Mouse (Mus musculus) liver, embryonic 15.5 days (tissue): Measurements from ENCODE around the gene Oas1c. TPM values are rescaled to one million over a fixed set of nuclear protein-coding genes. Genes with fewer than 3 reads are reported as not detected.
"Not testable (repeated sequence)": the region's sequence is repeated elsewhere in the genome, so short reads cannot be mapped to it uniquely, and the experiment has no call there.

Experiments
- ATAC-seq: fragments of 200-750 bp; cut with Nextera tagmentation; 2 replicates; pipeline ENCODE4 v1.8.0; 2017; ENCODE audit warnings: moderate number of reproducible peaks, mild to moderate bottlenecking, moderate library complexity; ENCODE audit not compliant: insufficient read depth
- H3K27ac ChIP-seq: fragments of 300-500 bp; sonication (generic); replicated peaks from 2 replicates; pipeline ENCODE4 v1.5.1; 2015; ENCODE audit warnings: mild to moderate bottlenecking, inconsistent platforms
- H3K27me3 ChIP-seq: fragments of 300-500 bp; sonication (generic); 2 replicates; pipeline ENCODE4 v1.6.1; 2015; ENCODE audit warnings: mild to moderate bottlenecking, inconsistent platforms
- H3K36me3 ChIP-seq: fragments of 300-500 bp; sonication (generic); replicated peaks from 2 replicates; pipeline ENCODE4 v1.6.1; 2015; ENCODE audit warnings: moderate library complexity, mild to moderate bottlenecking, inconsistent platforms
- H3K4me1 ChIP-seq: fragments of 300-500 bp; sonication (generic); replicated peaks from 2 replicates; pipeline ENCODE4 v1.6.1; 2015; ENCODE audit warnings: inconsistent platforms
- H3K4me2 ChIP-seq: fragments of 300-500 bp; sonication (generic); 2 replicates; pipeline ENCODE4 v1.6.1; 2015; ENCODE audit warnings: moderate library complexity, mild to moderate bottlenecking, inconsistent platforms
- H3K4me3 ChIP-seq: fragments of 300-500 bp; sonication (generic); replicated peaks from 2 replicates; pipeline ENCODE4 v1.5.1; 2015; ENCODE audit warnings: mild to moderate bottlenecking, inconsistent platforms
- H3K9ac ChIP-seq: fragments of 300-500 bp; sonication (generic); 2 replicates; pipeline ENCODE4 v1.6.1; 2015; ENCODE audit warnings: moderate library complexity, mild to moderate bottlenecking, inconsistent platforms
- H3K9me3 ChIP-seq: fragments of 300-500 bp; sonication (generic); replicated peaks from 2 replicates; pipeline ENCODE4 v1.6.1; 2016; ENCODE audit warnings: inconsistent platforms
- WGBS: fragments of 180-500 bp; shearing (Covaris S2); methylation state at CpG from one replicate; pipeline ENCODE4 v1.1.7; 2015; ENCODE audit warnings: mixed read lengths; ENCODE audit not compliant: insufficient replicate concordance; 5-methylcytosine and 5-hydroxymethylcytosine counted together
- polyA plus RNA-seq: library from polyadenylated mRNA; unstranded; fragments of >200 nt; fragmentation: Nextera tagmentation; extraction: Ambion mirVana; gene quantifications from 2 replicates; pipeline ENCODE4 v1.2.1, GENCODE M21; 2015

Gene Oas1c
- polyA plus RNA-seq, 1 experiment from 2014 or later: 0.44 TPM

- Histone ChIP-seq H3K4me3 (no peak overlapping the region), H3K27ac (no peak overlapping the region), H3K9me3 (no peaks in the 10 kb centered on the region), H3K36me3 (no peaks in the 10 kb centered on the region), H3K4me2 (no peak overlapping the region), H3K9ac (no peak overlapping the region), H3K4me1 (peaks cover 16% of the 10 kb centered on the region), H3K27me3 (no peaks in the 10 kb centered on the region)
- ATAC-seq: no peak
- 59% methylated on average over 3 of the region's 3 CpGs for WGBS
These were observed 3.6 kb upstream of the Oas1c start for GRCm38 (mm10) chr5:120815949-120816348.

- Histone ChIP-seq H3K27ac (0 out of 2 replicates have a peak overlapping the region, but pooled peaks have one; percentile 19), H3K27me3 (no peaks in the 10 kb centered on the region), H3K9me3 (no peaks in the 10 kb centered on the region), H3K9ac (peak overlapping the region; percentile 65), H3K4me3 (peak overlapping the region; percentile 72), H3K4me1 (peaks cover 22% of the 10 kb centered on the region), H3K36me3 (no peaks in the 10 kb centered on the region), H3K4me2 (peak overlapping the region; percentile 75)
- 52% methylated on average over 6 of the region's 6 CpGs for WGBS
- peak; percentile 46; the same call in 1 of the 2 replicates for ATAC-seq
These were observed 709 bp upstream of the Oas1c start for GRCm38 (mm10) chr5:120813023-120813422.

DNA sequence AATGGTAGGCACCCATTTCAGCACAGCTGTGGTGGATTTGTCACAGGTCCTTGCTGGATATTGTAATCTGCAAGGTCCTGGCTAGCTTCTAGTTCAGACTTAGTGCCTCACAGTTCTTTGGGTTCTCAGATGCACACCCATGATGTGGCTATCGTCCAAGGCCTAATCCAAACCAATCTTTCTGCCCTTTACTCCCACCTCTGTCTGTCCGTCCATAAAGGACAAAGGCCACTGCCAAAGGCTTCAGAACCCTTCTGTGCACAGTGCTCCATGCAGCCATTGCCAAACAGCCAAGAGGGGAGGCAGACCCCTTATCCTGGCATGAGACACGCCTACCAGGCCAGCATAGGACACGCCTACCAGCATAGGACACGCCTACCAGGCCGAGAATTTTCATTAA lies 3.1 kb downstream of the Oas1c start:
- no peak overlapping the region; the same call in 1 of the 2 replicates for H3K9ac ChIP-seq
- ATAC-seq: no peak
- H3K4me3 ChIP-seq: no peak overlapping the region
- H3K4me2 ChIP-seq: no peak overlapping the region
- 26% methylated on average over 6 of the region's 6 CpGs for WGBS
- no peak overlapping the region for H3K27ac ChIP-seq
- H3K4me1 ChIP-seq: peaks cover 22% of the 10 kb centered on the region
- H3K27me3 ChIP-seq: no peaks in the 10 kb centered on the region
- no peaks in the 10 kb centered on the region for H3K9me3 ChIP-seq
- H3K36me3 ChIP-seq: no peaks in the 10 kb centered on the region

DNA sequence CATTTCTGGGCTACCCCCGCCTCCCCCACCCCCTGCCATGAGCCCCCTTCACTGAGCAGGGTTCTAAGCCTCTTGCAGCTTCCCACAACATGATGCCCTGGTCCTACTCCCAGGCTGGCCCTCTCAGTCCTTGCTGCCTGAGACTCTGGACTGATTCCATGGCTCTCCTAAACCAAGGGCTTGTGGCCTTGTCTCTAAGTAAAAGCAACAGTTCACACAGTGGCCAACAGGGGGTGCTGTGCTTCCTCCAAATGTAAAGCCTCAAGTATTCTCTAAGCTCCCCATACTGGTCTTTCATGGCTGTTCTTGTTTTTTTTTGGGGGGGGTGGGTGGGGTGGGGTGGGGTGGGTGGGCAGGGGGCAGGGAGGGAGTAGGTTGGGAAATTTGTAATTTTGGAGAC lies 5.9 kb downstream of the Oas1c start:
- no peak overlapping the region for H3K4me2 ChIP-seq
- no peak overlapping the region for H3K9ac ChIP-seq
- peaks cover 6% of the 10 kb centered on the region; the same call in 1 of the 2 replicates for H3K4me1 ChIP-seq
- H3K27ac ChIP-seq: no peak overlapping the region
- H3K9me3 ChIP-seq: no peaks in the 10 kb centered on the region
- no peak overlapping the region for H3K4me3 ChIP-seq
- 69% methylated on average over 1 of the region's 1 CpGs for WGBS
- ATAC-seq: no peak
- no peaks in the 10 kb centered on the region for H3K27me3 ChIP-seq
- H3K36me3 ChIP-seq: no peaks in the 10 kb centered on the region

DNA sequence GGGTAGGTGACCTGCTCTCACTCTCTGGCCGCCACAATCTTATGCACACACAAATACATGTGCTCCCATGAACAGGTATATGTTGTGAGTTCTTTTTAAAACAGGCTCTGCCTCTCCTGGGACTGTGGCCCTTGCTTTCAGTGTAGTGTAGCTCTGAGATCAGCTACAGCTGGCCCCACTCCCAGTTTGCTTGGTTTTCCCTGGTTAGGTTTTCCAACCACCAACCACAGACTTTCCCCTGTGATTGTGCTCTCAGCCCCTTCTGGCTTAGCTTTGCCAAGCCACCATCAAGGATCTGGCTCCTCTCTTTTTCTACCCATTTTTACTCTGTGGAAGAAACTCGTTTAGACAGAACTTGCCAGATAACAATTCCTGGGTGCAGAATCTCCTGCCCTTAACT lies 8.7 kb downstream of the Oas1c start:
- 38% methylated on average over 2 of the region's 2 CpGs for WGBS
- Histone ChIP-seq H3K36me3 (no peaks in the 10 kb centered on the region), H3K9ac (no peak overlapping the region), H3K4me3 (no peak overlapping the region), H3K9me3 (no peaks in the 10 kb centered on the region), H3K4me1 (no peaks in the 10 kb centered on the region), H3K4me2 (no peak overlapping the region), H3K27ac (no peak overlapping the region), H3K27me3 (no peaks in the 10 kb centered on the region)
- ATAC-seq: no peak

GRCm38 (mm10) chr5:120798943-120799342 lies 13.4 kb downstream of the Oas1c start:
- H3K36me3 ChIP-seq, H3K9me3 ChIP-seq, H3K27ac ChIP-seq, H3K4me1 ChIP-seq, ATAC-seq, H3K4me3 ChIP-seq, H3K4me2 ChIP-seq, H3K9ac ChIP-seq, H3K27me3 ChIP-seq: not testable (repeated sequence)
- WGBS: 33% methylated on average over 2 of the region's 2 CpGs

GRCm38 (mm10) chr5:120798147-120798546 lies 14.2 kb downstream of the Oas1c start:
- H3K36me3 ChIP-seq, H3K4me1 ChIP-seq, H3K27me3 ChIP-seq, ATAC-seq, H3K4me2 ChIP-seq, H3K4me3 ChIP-seq, H3K27ac ChIP-seq, H3K9ac ChIP-seq, H3K9me3 ChIP-seq: not testable (repeated sequence)
- WGBS: 61% methylated on average over 5 of the region's 5 CpGs

DNA sequence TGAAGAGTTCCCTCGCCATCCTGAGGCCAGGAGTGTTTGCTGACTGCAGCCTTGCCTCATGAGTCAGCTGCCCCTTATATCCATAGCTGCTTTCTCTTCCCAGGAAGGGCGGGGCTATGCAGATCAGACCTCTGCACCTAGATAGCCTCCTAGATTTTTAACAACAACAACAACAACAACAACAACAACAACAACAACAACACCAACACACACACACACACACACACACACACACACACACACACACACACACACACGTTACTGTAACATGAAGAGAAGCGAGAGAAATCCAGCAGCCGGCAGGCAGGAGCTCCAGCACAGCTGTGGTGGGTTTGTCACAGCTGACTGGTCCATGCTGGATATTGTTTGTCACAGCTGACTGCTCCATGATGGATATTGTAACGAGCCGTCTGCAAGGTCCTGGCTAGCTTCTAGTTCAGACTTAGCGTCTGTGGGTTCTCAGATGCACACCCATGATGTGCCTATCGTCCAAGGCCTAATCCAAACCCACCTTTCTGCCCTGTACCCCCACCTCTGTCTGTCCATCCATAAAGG lies 16.8 kb downstream of the Oas1c start, which contains the start of gene Oas1e:
Gene Oas1e (minus strand): TSS at position 51 of the 555 bp plus-strand sequence.
- not testable (repeated sequence) for H3K4me2 ChIP-seq, H3K4me1 ChIP-seq, ATAC-seq, H3K36me3 ChIP-seq, H3K27ac ChIP-seq, H3K4me3 ChIP-seq, H3K9ac ChIP-seq, H3K9me3 ChIP-seq, H3K27me3 ChIP-seq
- 62% methylated on average over 9 of the region's 9 CpGs for WGBS

GRCm38 (mm10) chr5:120793043-120793442 lies 19.3 kb downstream of the Oas1c start:
- Histone ChIP-seq H3K4me2 (no peak overlapping the region), H3K36me3 (no peaks in the 10 kb centered on the region), H3K9ac (no peak overlapping the region), H3K27me3 (no peaks in the 10 kb centered on the region; the same call in 1 of the 2 replicates), H3K27ac (no peak overlapping the region), H3K4me1 (no peaks in the 10 kb centered on the region), H3K9me3 (no peaks in the 10 kb centered on the region), H3K4me3 (no peak overlapping the region)
- WGBS: 8% methylated on average over 2 of the region's 2 CpGs
- ATAC-seq: no peak

DNA sequence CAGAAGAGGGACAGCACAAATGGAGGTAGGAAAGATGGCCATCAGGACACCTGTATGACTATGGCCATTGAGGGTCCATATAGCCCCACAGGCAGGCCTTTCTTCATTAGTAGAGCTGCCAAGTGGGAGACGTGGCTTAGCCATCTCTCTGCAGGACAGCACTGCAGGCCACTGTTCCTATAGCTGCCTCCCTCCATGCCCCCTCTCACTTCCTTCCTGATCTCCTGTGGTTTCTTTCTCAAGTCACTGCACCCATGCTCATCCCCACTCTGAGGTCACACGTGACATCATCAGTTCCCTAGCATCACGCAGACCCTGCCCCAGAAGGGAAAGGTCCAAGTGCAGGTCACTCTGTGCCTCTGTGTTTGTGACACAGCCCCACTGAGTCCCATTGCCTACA lies 25.3 kb downstream of the Oas1c start:
- no peak overlapping the region for H3K27ac ChIP-seq
- H3K4me3 ChIP-seq: no peak overlapping the region
- H3K9ac ChIP-seq: no peak overlapping the region
- no peaks in the 10 kb centered on the region for H3K4me1 ChIP-seq
- 13% methylated on average over 3 of the region's 3 CpGs for WGBS
- H3K4me2 ChIP-seq: no peak overlapping the region
- H3K9me3 ChIP-seq: no peaks in the 10 kb centered on the region
- no peak for ATAC-seq
- no peaks in the 10 kb centered on the region for H3K36me3 ChIP-seq
- no peaks in the 10 kb centered on the region; the same call in 1 of the 2 replicates for H3K27me3 ChIP-seq

DNA sequence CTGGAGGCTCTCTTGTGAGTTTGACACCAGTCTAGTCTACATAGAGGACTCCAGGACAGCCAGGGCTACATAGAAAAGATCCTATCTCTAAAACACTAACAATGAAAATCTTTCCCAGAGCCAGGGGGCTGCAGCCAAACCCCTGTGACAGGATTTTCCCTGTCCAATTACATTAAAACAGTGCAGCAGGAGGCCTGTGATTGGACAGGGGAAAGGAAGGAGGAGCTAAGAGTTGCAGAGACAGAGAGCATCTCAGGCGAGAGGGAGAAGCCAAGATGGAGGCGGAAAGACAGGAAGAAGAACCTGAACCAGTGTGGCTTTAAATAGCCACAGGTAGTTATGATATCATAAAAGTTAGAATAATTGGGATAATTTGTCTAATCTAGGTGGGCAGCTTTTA lies 29.9 kb downstream of the Oas1c start:
- no peaks in the 10 kb centered on the region for H3K9me3 ChIP-seq
- H3K27me3 ChIP-seq: no peaks in the 10 kb centered on the region
- H3K36me3 ChIP-seq: no peaks in the 10 kb centered on the region
- H3K4me2 ChIP-seq: no peak overlapping the region
- no peak overlapping the region for H3K4me3 ChIP-seq
- no peak for ATAC-seq
- H3K27ac ChIP-seq: no peak overlapping the region
- no peak overlapping the region for H3K9ac ChIP-seq
- H3K4me1 ChIP-seq: peaks cover 4% of the 10 kb centered on the region
- WGBS: 52% methylated on average over 2 of the region's 2 CpGs

- WGBS: 50% methylated on average over 1 of the region's 1 CpGs
- ATAC-seq: no peak
These were observed 30.7 kb downstream of the Oas1c start for GRCm38 (mm10) chr5:120781646-120782045.

More at GRCm38 (mm10) chr5:120781646-120782045, 30.7 kb downstream of the Oas1c start:
- no peak overlapping the region for H3K9ac ChIP-seq
- H3K27ac ChIP-seq: no peak overlapping the region
- H3K4me3 ChIP-seq: no peak overlapping the region
- H3K9me3 ChIP-seq: no peaks in the 10 kb centered on the region
- H3K36me3 ChIP-seq: no peaks in the 10 kb centered on the region
- H3K4me1 ChIP-seq: peaks cover 10% of the 10 kb centered on the region
- H3K27me3 ChIP-seq: no peaks in the 10 kb centered on the region
- H3K4me2 ChIP-seq: no peak overlapping the region
